Mouse (Mus musculus) embryonic fibroblast, embryonic 13.5 days (primary cell): ENCODE measurements around the gene Gimap7.

Source experiments
- CTCF ChIP-seq: IDR thresholded peaks from 2 replicates; pipeline ENCODE4 v1.5.1; 2011; ENCODE audit warnings: mild to moderate bottlenecking, control low read depth, low read length, moderate library complexity, borderline replicate concordance; ENCODE audit not compliant: insufficient read depth
- POLR2A ChIP-seq: IDR thresholded peaks from 2 replicates; pipeline ENCODE4 v1.6.1; 2011; ENCODE audit warnings: low read depth, mild to moderate bottlenecking, control low read depth, low read length, moderate library complexity

GRCm38 (mm10) chr6:48725476-48725875 is 7.1 kb downstream of the Gimap7 start:
- no peak for TF ChIP-seq CTCF
- no peak for TF ChIP-seq POLR2A
